Mouse (Mus musculus) bone marrow, adult 2 months (tissue): ENCODE measurements around the gene Asb13. TPM values are rescaled to one million over a fixed set of nuclear protein-coding genes. Genes with fewer than 3 reads are reported as not detected.

Source experiments
- H3K27ac ChIP-seq: fragments of 200-500 bp; 2 replicates; pipeline ENCODE4 v1.5.1; 2012; ENCODE audit warnings: low read depth, mild to moderate bottlenecking, control low read depth, inconsistent platforms, low read length; ENCODE audit not compliant: control insufficient read depth, poor library complexity, insufficient read depth
- H3K4me1 ChIP-seq: fragments of 200-500 bp; 2 replicates; pipeline ENCODE4 v1.6.1; 2011; ENCODE audit warnings: low read length; ENCODE audit not compliant: control insufficient read depth, insufficient read depth
- H3K4me3 ChIP-seq: fragments of 200-500 bp; replicated peaks from 2 replicates; pipeline ENCODE3; 2011; ENCODE audit warnings: mild to moderate bottlenecking, low read depth, low read length, control low read depth; ENCODE audit not compliant: control insufficient read depth
- CTCF ChIP-seq: fragments of 200-500 bp; IDR thresholded peaks from 2 replicates; pipeline ENCODE4 v1.5.1; 2011; ENCODE audit warnings: low read length, control low read depth; ENCODE audit not compliant: control insufficient read depth, insufficient read depth
- POLR2A ChIP-seq: fragments of 200-500 bp; IDR thresholded peaks from 2 replicates; pipeline ENCODE4 v1.6.1; 2011; ENCODE audit warnings: low read depth, mild to moderate bottlenecking, control low read depth, low read length, borderline replicate concordance; ENCODE audit not compliant: control insufficient read depth
- WGBS: fragments of 180-500 bp; shearing (Covaris S2); methylation state at CpG from one replicate; pipeline ENCODE4 v1.1.7; 2018; 5-methylcytosine and 5-hydroxymethylcytosine counted together
- polyA plus RNA-seq: library from polyadenylated mRNA; stranded (reverse); fragments of >200 nt; gene quantifications from 2 replicates; pipeline ENCODE4 v1.2.4, GENCODE M21; 2011; ENCODE audit warnings: low replicate concordance; ENCODE audit not compliant: missing spikeins, insufficient read depth, insufficient read length

The Asb13 gene
- polyA plus RNA-seq = 6.3 and 7.3 TPM in 2 replicates

DNA sequence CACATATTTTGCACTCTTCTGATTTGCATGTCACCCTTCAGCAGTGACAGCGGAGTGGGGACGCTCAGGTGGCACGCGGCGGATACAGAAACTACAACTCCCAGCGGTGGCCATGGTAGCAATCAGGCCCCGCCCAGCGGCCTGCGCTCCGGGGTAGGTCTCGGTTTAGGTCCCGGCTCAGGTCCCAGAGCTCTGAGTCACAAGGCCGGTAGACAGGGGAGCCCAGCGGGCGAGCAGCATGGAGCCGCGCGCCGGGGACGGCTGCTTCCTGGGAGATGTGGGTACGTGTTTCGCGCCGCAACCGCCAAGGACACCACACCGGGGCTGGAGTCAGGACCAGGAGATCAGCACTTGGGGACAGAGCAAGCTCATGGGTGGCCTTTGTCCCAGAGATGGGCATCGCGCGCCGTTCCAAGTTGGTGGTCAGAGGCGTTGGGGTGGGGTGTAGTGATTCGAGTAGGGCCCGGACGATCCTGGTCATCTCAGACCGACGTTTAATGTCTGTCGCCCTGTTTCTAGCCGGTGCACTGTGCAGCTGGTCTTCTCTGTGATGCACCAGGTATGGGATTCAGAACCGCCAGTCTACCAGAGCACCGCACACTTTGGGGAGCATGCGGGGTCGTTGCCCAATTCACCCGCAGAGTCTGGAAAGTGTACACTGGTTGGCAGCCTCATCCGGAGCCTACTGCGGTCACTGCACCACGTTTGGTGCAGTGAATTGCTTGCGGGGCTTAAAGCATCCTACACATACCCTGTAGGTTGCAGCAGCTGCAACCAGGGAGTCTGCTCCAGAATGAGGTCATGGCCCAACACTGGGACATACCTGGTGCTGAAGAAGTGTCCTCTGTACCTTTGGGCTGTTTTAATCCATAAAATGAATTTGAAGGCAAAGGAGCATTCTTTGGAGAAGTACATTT lies at the start of gene Asb13:
Asb13 (plus strand) TSS at position 138 of the 917 bp plus-strand sequence.
- H3K4me3 ChIP-seq = peak within 1 kb of the TSS; percentile 88
- WGBS = 1% methylated on average over 47 of the region's 47 CpGs
- TF ChIP-seq CTCF (no peak), POLR2A (peak; percentile 79)
- H3K4me1 ChIP-seq = no peaks in the 10 kb centered on the region; the same call in 1 of the 2 replicates
- H3K27ac ChIP-seq = peak within 1 kb of the TSS; percentile 43

GRCm38 (mm10) chr13:3590789-3591188 lies 43.0 kb upstream of the Asb13 start:
- WGBS = 85% methylated on average over 3 of the region's 3 CpGs
- H3K4me1 ChIP-seq = no peaks in the 10 kb centered on the region
- H3K4me3 ChIP-seq = no peak overlapping the region
- TF ChIP-seq POLR2A (no peak), CTCF (no peak)
- no peak overlapping the region for H3K27ac ChIP-seq

DNA sequence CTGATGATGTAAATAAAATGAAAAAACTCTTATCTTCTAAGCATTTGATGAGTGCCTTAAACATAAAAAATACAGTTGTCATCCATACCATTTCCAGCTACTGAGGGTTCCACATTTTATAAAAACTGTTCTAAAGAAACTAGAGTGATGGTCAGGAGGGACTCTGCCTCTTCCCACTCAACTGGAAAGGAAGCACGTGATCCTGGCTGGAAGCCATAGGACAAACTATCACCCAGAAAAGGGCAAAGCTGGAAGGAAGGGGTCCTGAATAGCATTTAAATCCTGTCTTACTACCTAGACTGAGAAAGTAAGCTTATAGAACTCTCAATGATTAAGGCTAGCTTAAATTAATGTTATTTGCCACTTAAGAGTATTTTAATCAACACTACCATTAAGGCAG lies 39.5 kb upstream of the Asb13 start:
- H3K27ac ChIP-seq = no peak overlapping the region
- TF ChIP-seq CTCF (no peak), POLR2A (no peak)
- H3K4me1 ChIP-seq = no peaks in the 10 kb centered on the region
- no peak overlapping the region for H3K4me3 ChIP-seq
- 92% methylated on average over 1 of the region's 1 CpGs for WGBS

- TF ChIP-seq CTCF (no peak), POLR2A (no peak)
- WGBS = 75% methylated on average over 6 of the region's 6 CpGs
Observed at GRCm38 (mm10) chr13:3596232-3596631, 37.6 kb upstream of the Asb13 start.

GRCm38 (mm10) chr13:3609780-3610117 lies 24.1 kb upstream of the Asb13 start:
- peak overlapping the region; percentile 88 for H3K4me3 ChIP-seq
- TF ChIP-seq CTCF (no peak), POLR2A (no peak)
- no peaks in the 10 kb centered on the region for H3K4me1 ChIP-seq
- no peak overlapping the region for H3K27ac ChIP-seq
- 12% methylated on average over 8 of the region's 8 CpGs for WGBS

More at GRCm38 (mm10) chr13:3596232-3596631, 37.6 kb upstream of the Asb13 start:
- H3K4me1 ChIP-seq = no peaks in the 10 kb centered on the region
- no peak overlapping the region for H3K27ac ChIP-seq
- H3K4me3 ChIP-seq = no peak overlapping the region

DNA sequence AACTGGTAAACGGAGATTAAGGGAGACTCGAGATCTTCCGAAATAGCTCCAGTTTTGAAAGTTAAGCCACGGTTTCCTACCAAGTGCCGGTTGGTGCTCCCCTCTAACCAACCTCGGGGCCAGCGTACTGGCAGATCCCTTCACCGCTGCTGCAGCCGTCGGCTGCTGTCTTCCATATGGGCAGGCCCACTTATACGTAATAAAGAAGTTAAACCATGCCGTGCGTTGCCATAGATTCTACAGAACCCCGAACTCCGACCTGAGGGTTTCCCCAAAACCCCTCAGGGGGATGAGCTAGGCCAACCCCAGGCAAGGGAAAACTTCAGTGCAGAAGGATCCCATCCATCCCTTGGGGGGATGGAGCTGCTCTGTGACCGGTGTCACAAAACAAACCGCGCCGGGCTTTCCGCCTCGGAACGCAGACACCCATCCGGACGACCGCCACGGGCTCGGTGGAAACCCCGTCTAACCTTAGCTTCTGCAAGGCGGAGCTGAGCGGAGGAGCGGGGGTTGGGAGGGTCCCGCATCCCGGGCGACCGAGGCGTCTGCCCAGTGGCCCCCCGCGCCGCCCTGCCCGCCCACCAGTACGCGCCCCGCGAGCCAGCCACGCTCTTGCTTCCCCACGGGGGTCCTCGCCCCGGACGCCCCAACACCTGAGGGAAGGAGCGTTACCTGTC lies 23.6 kb upstream of the Asb13 start:
- no peak for TF ChIP-seq CTCF
- TF ChIP-seq POLR2A = no peak
- H3K4me3 ChIP-seq = peak overlapping the region; percentile 88
- WGBS = under 1% methylated on average over 47 of the region's 50 CpGs
- peak overlapping the region; percentile 74 for H3K27ac ChIP-seq
- no peaks in the 10 kb centered on the region for H3K4me1 ChIP-seq

- TF ChIP-seq CTCF (no peak), POLR2A (no peak)
- Histone ChIP-seq H3K4me1 (no peaks in the 10 kb centered on the region), H3K4me3 (peak within 1 kb of the TSS; percentile 88), H3K27ac (peak within 1 kb of the TSS; percentile 74)
- WGBS = under 1% methylated on average over 58 of the region's 58 CpGs
Observed at GRCm38 (mm10) chr13:3610795-3611438, 22.9 kb upstream of the Asb13 start, which contains the start of gene Fam208b. Gene Fam208b (minus strand): TSS chr13:3611108.

DNA sequence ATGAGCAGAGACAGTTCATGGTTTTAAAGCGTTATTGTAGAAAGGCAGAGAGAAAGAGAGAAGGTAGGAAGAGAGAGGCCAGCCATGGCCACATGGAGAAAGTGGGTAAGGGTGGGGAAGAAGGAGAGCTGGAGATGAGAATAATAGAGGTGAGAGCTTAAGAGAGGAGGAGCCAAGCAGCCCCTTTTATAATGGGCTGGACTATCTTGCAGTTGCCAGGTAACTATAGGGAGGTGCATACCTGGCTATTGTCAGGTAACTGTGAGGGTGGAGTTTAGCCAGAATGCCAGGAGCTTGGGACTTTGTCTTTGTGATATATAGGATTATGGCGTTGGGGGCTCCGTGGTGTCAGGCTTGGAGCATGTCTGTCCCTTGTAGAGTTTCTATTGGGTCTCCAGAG lies 6.7 kb upstream of the Asb13 start:
- H3K4me1 ChIP-seq = no peaks in the 10 kb centered on the region
- WGBS = 58% methylated on average over 3 of the region's 3 CpGs
- TF ChIP-seq POLR2A (no peak), CTCF (no peak)
- no peak overlapping the region for H3K4me3 ChIP-seq
- H3K27ac ChIP-seq = no peak overlapping the region

- TF ChIP-seq CTCF (no peak), POLR2A (no peak)
- Histone ChIP-seq H3K4me1 (no peaks in the 10 kb centered on the region), H3K4me3 (no peak overlapping the region), H3K27ac (no peak overlapping the region)
- 22% methylated on average over 3 of the region's 3 CpGs for WGBS
Observed at GRCm38 (mm10) chr13:3628102-3628501, 5.7 kb upstream of the Asb13 start.
